Comparison of ENCODE assay signal across 8 mouse cellular contexts in the genomic region with DNA sequence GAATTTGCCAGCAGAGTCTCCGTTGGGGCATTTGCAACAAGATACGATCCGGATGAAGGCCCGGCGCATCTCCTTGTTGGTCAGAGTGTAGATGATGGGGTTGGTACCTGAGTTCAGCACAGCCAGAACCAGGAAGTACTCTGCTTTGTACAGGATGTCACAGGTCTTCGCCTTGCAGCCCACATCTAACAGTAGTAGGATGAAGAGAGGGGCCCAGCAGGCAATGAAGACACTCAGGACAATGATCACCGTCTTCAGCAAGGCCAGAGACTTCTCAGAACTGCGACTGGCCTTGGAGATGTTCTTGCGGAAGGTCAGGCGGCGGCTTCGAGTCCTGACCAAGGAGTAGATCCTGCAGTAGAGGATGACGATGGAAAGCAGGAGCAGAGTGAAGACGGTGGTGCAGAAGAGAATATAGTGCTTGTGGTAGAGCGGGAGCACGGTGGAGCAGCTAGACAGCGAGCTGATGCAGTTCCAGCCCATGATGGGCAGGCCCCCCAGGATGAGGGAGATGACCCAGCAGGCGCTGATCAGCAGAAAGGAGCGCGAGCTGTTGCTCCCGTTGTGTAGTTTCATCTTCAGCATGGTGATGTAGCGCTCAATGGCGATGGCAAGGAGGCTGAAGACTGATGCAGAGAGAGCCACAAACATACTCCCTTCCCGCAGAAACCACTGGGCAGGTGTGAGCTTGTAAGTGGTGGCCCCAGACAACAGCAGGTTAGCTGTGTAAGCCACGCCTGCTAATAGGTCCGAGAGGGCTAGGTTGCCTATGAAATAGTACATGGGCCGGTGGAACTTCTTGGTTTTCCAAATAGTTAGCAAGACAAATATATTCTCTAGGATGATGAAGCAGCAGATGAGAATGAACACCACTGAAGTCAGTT. TPM values are rescaled to one million over a fixed set of nuclear protein-coding genes. Genes with fewer than 3 reads are reported as not detected.
A peak's percentile ranks its signal among the peaks of the same experiment; 100 is the strongest.
DNase-seq lines count a peak whose midpoint lies in the region; ATAC-seq and TF ChIP-seq lines count a peak whose summit lies in the region.

No protein-coding gene starts in this region.

- no peak for ATAC-seq in hindbrain, embryonic 12.5 days (ENCODE audit: low FRiP score)
- no peak for ATAC-seq in midbrain, embryonic 14.5 days (ENCODE audit: low FRiP score, low TSS enrichment)

- WGBS in kidney, adult 2 months: 79% methylated on average over 27 of the region's 27 CpGs
- WGBS in hindbrain, embryonic 12.5 days: 92% methylated on average over 27 of the region's 27 CpGs
- WGBS in midbrain, embryonic 14.5 days: 93% methylated on average over 27 of the region's 27 CpGs

- no peak for TF ChIP-seq POLR2A in kidney, adult 2 months (IDR thresholded peaks at IDR 0.05; ENCODE audit: low read depth, low read length)

- no peaks in the 10 kb centered on the region for H3K9me3 ChIP-seq in hindbrain, embryonic 12.5 days (replicated peaks)
- H3K9me3 ChIP-seq in midbrain, embryonic 14.5 days (ENCODE audit: control insufficient read depth, low read length): no peaks in the 10 kb centered on the region

- H3K4me2 ChIP-seq in hindbrain, embryonic 12.5 days (replicated peaks): peak overlapping the region; percentile 78; the same call in 1 of the 2 replicates
- H3K4me2 ChIP-seq in midbrain, embryonic 14.5 days (ENCODE audit: low read length): peak overlapping the region; percentile 91

- H3K27ac ChIP-seq in kidney, adult 2 months (ENCODE audit: insufficient read depth, low read depth, low read length): peak overlapping the region; percentile 80
- peak overlapping the region; percentile 100 for H3K27ac ChIP-seq in brown adipose tissue, adult 24 weeks (replicated peaks; ENCODE audit: low read depth, low read length)
- H3K27ac ChIP-seq in hindbrain, embryonic 12.5 days: no peak overlapping the region
- H3K27ac ChIP-seq in midbrain, embryonic 14.5 days (replicated peaks; ENCODE audit: low read depth, low read length): no peak overlapping the region

- H3K4me1 ChIP-seq in kidney, adult 2 months (ENCODE audit: control insufficient read depth, insufficient read depth, low read length): no peaks in the 10 kb centered on the region
- peaks cover 6% of the 10 kb centered on the region; the same call in 1 of the 2 replicates for H3K4me1 ChIP-seq in brown adipose tissue, adult 24 weeks (ENCODE audit: control insufficient read depth, insufficient read depth, insufficient read length, low read length)
- H3K4me1 ChIP-seq in hindbrain, embryonic 12.5 days: peaks cover 12% of the 10 kb centered on the region
- H3K4me1 ChIP-seq in midbrain, embryonic 14.5 days (ENCODE audit: control insufficient read depth, insufficient read depth, low read length): 0 out of 2 replicates have a peak, but pooled peaks cover 8% of the 10 kb centered on the region

- H3K4me3 ChIP-seq in kidney, adult 2 months (ENCODE audit: insufficient read depth, low read depth, low read length): peak overlapping the region; percentile 45
- H3K4me3 ChIP-seq in brown adipose tissue, adult 24 weeks (ENCODE audit: insufficient read depth, low read depth, low read length): peak overlapping the region; percentile 95
- H3K4me3 ChIP-seq in hindbrain, embryonic 12.5 days: no peak overlapping the region
- peak overlapping the region; percentile 48 for H3K4me3 ChIP-seq in midbrain, embryonic 14.5 days (replicated peaks; ENCODE audit: low read depth, low read length)

- no peak for DNase-seq in kidney, adult 2 months
- DNase-seq in kidney, adult 8-10 months: no peak
- DNase-seq in midbrain, embryonic 14.5 days: no peak
- DNase-seq in retina, postnatal 1 day: no peak
- DNase-seq in embryo, embryonic 10 days (ENCODE audit: low spot score): no peak
- DNase-seq in urinary bladder, adult 18-20 months (ENCODE audit: low spot score in 2 of 2): no peak

- H3K36me3 ChIP-seq in kidney, adult 2 months (ENCODE audit: control insufficient read depth, insufficient read depth, low read length): no peaks in the 10 kb centered on the region
- no peaks in the 10 kb centered on the region for H3K36me3 ChIP-seq in hindbrain, embryonic 12.5 days
- no peaks in the 10 kb centered on the region for H3K36me3 ChIP-seq in midbrain, embryonic 14.5 days (ENCODE audit: control insufficient read depth, insufficient read depth, low read length)

- 0 out of 2 replicates have a peak, but pooled peaks cover 3% of the 10 kb centered on the region for H3K27me3 ChIP-seq in kidney, adult 2 months (replicated peaks; ENCODE audit: control insufficient read depth, insufficient read depth, low read length)
- peaks cover 8% of the 10 kb centered on the region for H3K27me3 ChIP-seq in hindbrain, embryonic 12.5 days
- H3K27me3 ChIP-seq in midbrain, embryonic 14.5 days (ENCODE audit: control insufficient read depth, insufficient read depth, low read length): no peaks in the 10 kb centered on the region

- no peak overlapping the region for H3K9ac ChIP-seq in hindbrain, embryonic 12.5 days
- H3K9ac ChIP-seq in midbrain, embryonic 14.5 days (replicated peaks; ENCODE audit: low read length): no peak overlapping the region

- no peak for TF ChIP-seq CTCF in kidney, adult 2 months (conservative IDR thresholded peaks at IDR 0.05; ENCODE audit: insufficient read depth, insufficient read length, low read depth, low read length)

RNA-seq across cellular contexts. Expression of a gene that starts 2.7 kb away (rescaled TPM):
- polyA plus RNA-seq in kidney, adult 2 months (2012; rRNA removed): 23.1 and 24.0 TPM in 2 replicates
- polyA plus RNA-seq in brown adipose tissue, adult 24 weeks (2012; ENCODE audit: insufficient read depth, insufficient read length, missing spikeins): 23.1 and 29.4 TPM in 2 replicates
- 17.1 and 22.5 TPM in 2 replicates for polyA plus RNA-seq in hindbrain, embryonic 12.5 days (2016; fragmentation: Nextera tagmentation; extraction: Ambion mirVana)
- polyA plus RNA-seq in midbrain, embryonic 14.5 days (2014; fragmentation: Nextera tagmentation; extraction: Ambion mirVana): 26.1 and 32.2 TPM in 2 replicates

Comparison
In these comparisons a context has a peak if more than half of its experiments do, and no peak if none do; other contexts are left out.
1. H3K27ac ChIP-seq: peak in kidney, adult 2 months (single experiment) and brown adipose tissue, adult 24 weeks (single experiment); none in hindbrain, embryonic 12.5 days (single experiment) and midbrain, embryonic 14.5 days (single experiment).